Mouse (Mus musculus): ENCODE data around the gene Gm3618.
"Not testable (repeated sequence)": the region's sequence is repeated elsewhere in the genome, so short reads cannot be mapped to it uniquely, and the experiment has no call there.

Gm3618 gene

GRCm38 (mm10) chr14:6343578-6343977 lies at the start of gene Gm3618:
TSS of gene Gm3618 (minus strand) at chr14:6343678.
- not testable (repeated sequence) for DNase-seq (ENCODE audit: extremely low spot score, low spot score)

GRCm38 (mm10) chr14:6390219-6390618 lies 46.7 kb upstream of the Gm3618 start, which contains the start of gene Gm16440:
TSS of gene Gm16440 (minus strand) at chr14:6390319.
- DNase-seq (ENCODE audit: extremely low spot score, low spot score), result not testable (repeated sequence)

- not testable (repeated sequence) for DNase-seq (ENCODE audit: extremely low spot score, low spot score)
Measured at GRCm38 (mm10) chr14:6304743-6305142, 38.7 kb downstream of the Gm3618 start, which contains the start of gene Gm21103. TSS of gene Gm21103 (minus strand) at chr14:6304843.

GRCm38 (mm10) chr14:6286931-6287715 lies 56.4 kb downstream of the Gm3618 start, which contains the start of gene Gm3411:
TSS of gene Gm3411 (minus strand) at chr14:6287250.
- DNase-seq (ENCODE audit: extremely low spot score, low spot score), result peak; percentile 64

All from neural tube, embryonic 10.5 days (tissue).